Mouse (Mus musculus) olfactory bulb, adult 2 months (tissue): ENCODE measurements around the gene Zfyve28. TPM values are rescaled to one million over a fixed set of nuclear protein-coding genes. Genes with fewer than 3 reads are reported as not detected.

ENCODE experiments used
- H3K27ac ChIP-seq: fragments of 200-500 bp; 2 replicates; pipeline ENCODE4 v1.5.1; 2012; ENCODE audit warnings: low read depth, low read length; ENCODE audit not compliant: insufficient read depth
- H3K4me1 ChIP-seq: fragments of 200-500 bp; 2 replicates; pipeline ENCODE4 v1.6.1; 2012; ENCODE audit warnings: low read length; ENCODE audit not compliant: control insufficient read depth, insufficient read depth
- H3K4me3 ChIP-seq: fragments of 200-500 bp; 2 replicates; pipeline ENCODE4 v1.5.1; 2012; ENCODE audit warnings: mild to moderate bottlenecking, low read depth, low read length, moderate library complexity; ENCODE audit not compliant: insufficient read depth
- CTCF ChIP-seq: fragments of 200-500 bp; IDR thresholded peaks from 2 replicates; pipeline ENCODE4 v1.5.1; 2012; ENCODE audit warnings: low read depth, mild to moderate bottlenecking, low read length, moderate library complexity; ENCODE audit not compliant: insufficient read depth
- POLR2A ChIP-seq: fragments of 200-500 bp; IDR thresholded peaks from 2 replicates; pipeline ENCODE4 v1.6.1; 2012; ENCODE audit warnings: mild to moderate bottlenecking, low read depth, low read length, moderate library complexity; ENCODE audit not compliant: insufficient read depth
- WGBS: fragments of 180-500 bp; shearing (Covaris S2); methylation state at CpG from one replicate; pipeline ENCODE4 v1.1.7; 2018; 5-methylcytosine and 5-hydroxymethylcytosine counted together
- polyA plus RNA-seq: library from polyadenylated mRNA; stranded (reverse); fragments of >200 nt; gene quantifications from 2 replicates; pipeline ENCODE4 v1.2.4, GENCODE M21; 2012; ENCODE audit warnings: low replicate concordance; ENCODE audit not compliant: missing spikeins, insufficient read depth, insufficient read length

Gene Zfyve28
- polyA plus RNA-seq, 1 experiment, result not detected

DNA sequence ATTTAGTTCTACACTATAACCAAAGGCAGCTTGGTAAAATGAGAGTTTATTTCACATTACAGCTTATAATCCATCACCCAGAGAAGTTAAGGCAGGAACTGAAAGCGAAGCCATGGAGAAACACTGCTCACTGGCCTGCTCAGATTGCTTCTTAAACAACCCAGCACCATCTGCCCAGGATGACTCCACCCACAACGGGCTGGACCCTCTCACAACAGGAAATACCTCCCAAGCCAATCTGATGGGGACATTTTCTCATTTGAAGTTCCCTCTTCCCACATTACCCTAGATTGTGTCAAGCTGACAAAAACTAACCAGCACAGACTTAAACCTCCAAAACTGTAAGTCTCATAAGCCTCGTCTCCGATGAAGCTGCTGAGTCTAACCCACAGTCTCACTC, 10.2 kb downstream of the Zfyve28 start:
- peaks cover 53% of the 10 kb centered on the region for H3K4me1 ChIP-seq
- no peak overlapping the region for H3K4me3 ChIP-seq
- WGBS, result 83% methylated on average over 4 of the region's 4 CpGs
- H3K27ac ChIP-seq, result no peak overlapping the region
- no peak for TF ChIP-seq POLR2A
- no peak for TF ChIP-seq CTCF

- no peak for TF ChIP-seq CTCF
- TF ChIP-seq POLR2A, result no peak
- no peak overlapping the region for H3K27ac ChIP-seq
Measured at GRCm38 (mm10) chr5:34276746-34277145, 11.5 kb downstream of the Zfyve28 start.

GRCm38 (mm10) chr5:34276191-34276590, 12.1 kb downstream of the Zfyve28 start:
- 75% methylated on average over 7 of the region's 7 CpGs for WGBS
- Histone ChIP-seq H3K4me3 (no peak overlapping the region), H3K27ac (no peak overlapping the region), H3K4me1 (peaks cover 43% of the 10 kb centered on the region)
- TF ChIP-seq POLR2A, result no peak

More at GRCm38 (mm10) chr5:34276746-34277145, 11.5 kb downstream of the Zfyve28 start:
- Histone ChIP-seq H3K4me3 (no peak overlapping the region), H3K4me1 (peaks cover 46% of the 10 kb centered on the region)
- 56% methylated on average over 6 of the region's 6 CpGs for WGBS

GRCm38 (mm10) chr5:34274676-34275293, 13.5 kb downstream of the Zfyve28 start:
- H3K27ac ChIP-seq, result no peak overlapping the region
- no peak overlapping the region for H3K4me3 ChIP-seq
- TF ChIP-seq POLR2A (no peak), CTCF (no peak)
- WGBS, result 89% methylated on average over 10 of the region's 10 CpGs
- peaks cover 45% of the 10 kb centered on the region for H3K4me1 ChIP-seq

- 64% methylated on average over 3 of the region's 3 CpGs for WGBS
- H3K4me3 ChIP-seq, result no peak overlapping the region
- peaks cover 44% of the 10 kb centered on the region for H3K4me1 ChIP-seq
- TF ChIP-seq POLR2A, result no peak
- no peak for TF ChIP-seq CTCF
- no peak overlapping the region for H3K27ac ChIP-seq
Measured at GRCm38 (mm10) chr5:34274268-34274667, 14.0 kb downstream of the Zfyve28 start.

- Histone ChIP-seq H3K4me3 (no peak overlapping the region), H3K27ac (peak overlapping the region; percentile 40; the same call in 1 of the 2 replicates), H3K4me1 (peaks cover 37% of the 10 kb centered on the region)
- WGBS, result 47% methylated on average over 5 of the region's 5 CpGs
- TF ChIP-seq POLR2A (no peak), CTCF (no peak)
Measured at GRCm38 (mm10) chr5:34273251-34273681, 15.0 kb downstream of the Zfyve28 start.

DNA sequence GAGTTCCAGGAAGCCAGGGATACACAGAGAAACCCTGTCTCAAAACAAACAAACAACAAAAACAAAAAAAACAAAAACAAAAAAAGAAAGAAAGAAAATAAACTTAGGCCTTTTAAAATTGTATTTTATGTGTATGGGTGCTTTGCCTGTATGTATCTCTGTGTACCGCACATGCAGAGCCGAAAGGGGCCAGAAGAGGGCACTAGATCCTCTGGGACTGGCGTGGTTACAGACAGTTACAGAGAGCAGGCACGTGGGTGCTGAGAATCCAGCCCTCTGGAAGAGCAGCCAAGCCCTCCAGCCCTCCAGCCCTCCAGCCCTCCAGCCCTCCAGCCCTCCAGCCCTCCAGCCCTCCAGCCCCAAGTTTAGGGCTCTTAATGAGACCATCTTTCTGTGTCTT, 16.5 kb downstream of the Zfyve28 start:
- Histone ChIP-seq H3K4me3 (no peak overlapping the region), H3K27ac (no peak overlapping the region), H3K4me1 (peaks cover 40% of the 10 kb centered on the region)
- TF ChIP-seq POLR2A, result no peak
- TF ChIP-seq CTCF, result no peak
- WGBS, result 48% methylated on average over 4 of the region's 4 CpGs

DNA sequence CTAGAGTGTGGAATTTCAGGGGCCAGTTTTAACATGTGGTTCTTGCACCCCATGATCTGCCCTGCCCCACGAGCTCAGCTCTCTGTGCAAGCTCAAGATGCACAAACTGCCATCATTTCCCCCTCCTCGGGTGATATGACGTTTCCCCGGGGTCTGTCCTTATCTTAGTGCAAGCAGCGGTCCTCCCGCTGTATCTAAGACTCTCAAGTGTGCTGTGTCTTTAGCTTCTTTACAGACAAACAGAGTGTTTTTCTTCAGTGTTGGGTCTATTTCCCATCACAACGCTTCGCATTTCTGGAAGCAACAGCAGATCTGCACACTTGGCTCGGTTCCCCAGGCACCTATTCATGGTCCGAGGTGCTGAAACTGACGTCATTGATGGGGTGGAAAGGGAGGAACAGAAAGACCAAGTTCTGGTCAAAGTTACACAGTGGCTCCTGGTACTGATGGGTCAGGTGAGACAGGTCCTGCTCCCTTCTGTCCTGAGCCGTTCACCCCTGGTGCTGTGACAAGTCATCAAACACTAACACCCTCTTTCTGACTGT, 18.3 kb downstream of the Zfyve28 start:
- TF ChIP-seq POLR2A, result no peak
- TF ChIP-seq CTCF, result no peak
- no peak overlapping the region for H3K27ac ChIP-seq
- peaks cover 30% of the 10 kb centered on the region for H3K4me1 ChIP-seq
- H3K4me3 ChIP-seq, result no peak overlapping the region
- 54% methylated on average over 12 of the region's 12 CpGs for WGBS

- WGBS, result 80% methylated on average over 16 of the region's 16 CpGs
Measured at GRCm38 (mm10) chr5:34269197-34269920, 18.9 kb downstream of the Zfyve28 start.

More at GRCm38 (mm10) chr5:34269197-34269920, 18.9 kb downstream of the Zfyve28 start:
- TF ChIP-seq CTCF, result no peak
- no peak for TF ChIP-seq POLR2A
- H3K4me3 ChIP-seq, result no peak overlapping the region
- H3K27ac ChIP-seq, result no peak overlapping the region
- peaks cover 30% of the 10 kb centered on the region for H3K4me1 ChIP-seq
